Mouse (Mus musculus) kidney, embryonic 16.5 days (tissue): Measurements from ENCODE around the gene Map3k21. TPM values are rescaled to one million over a fixed set of nuclear protein-coding genes. Genes with fewer than 3 reads are reported as not detected.

Experiments
- ATAC-seq: fragments of 200-750 bp; cut with Nextera tagmentation; 2 replicates; pipeline ENCODE4 v1.8.0; 2017; ENCODE audit warnings: moderate TSS enrichment; ENCODE audit not compliant: low FRiP score, low TSS enrichment
- H3K27ac ChIP-seq: fragments of 300-500 bp; sonication (generic); 2 replicates; pipeline ENCODE4 v1.5.1; 2014; ENCODE audit warnings: low read length
- H3K27me3 ChIP-seq: fragments of 300-500 bp; sonication (generic); 2 replicates; pipeline ENCODE4 v1.6.1; 2014; ENCODE audit warnings: low read length, control low read depth, mixed read lengths; ENCODE audit not compliant: insufficient read depth
- H3K36me3 ChIP-seq: fragments of 300-500 bp; sonication (generic); 2 replicates; pipeline ENCODE4 v1.6.1; 2014; ENCODE audit warnings: low read length, control low read depth, mixed read lengths; ENCODE audit not compliant: insufficient read depth
- H3K4me1 ChIP-seq: fragments of 300-500 bp; sonication (generic); 2 replicates; pipeline ENCODE4 v1.6.1; 2014; ENCODE audit warnings: low read length, control low read depth, mixed read lengths; ENCODE audit not compliant: insufficient read depth
- H3K4me2 ChIP-seq: fragments of 300-500 bp; sonication (generic); replicated peaks from 2 replicates; pipeline ENCODE4 v1.6.1; 2014; ENCODE audit warnings: low read depth, low read length
- H3K4me3 ChIP-seq: fragments of 300-500 bp; sonication (generic); 2 replicates; pipeline ENCODE4 v1.5.1; 2014; ENCODE audit warnings: mild to moderate bottlenecking, low read length
- H3K9ac ChIP-seq: fragments of 300-500 bp; sonication (generic); replicated peaks from 2 replicates; pipeline ENCODE4 v1.6.1; 2014; ENCODE audit warnings: low read length
- H3K9me3 ChIP-seq: fragments of 300-500 bp; sonication (generic); 2 replicates; pipeline ENCODE4 v1.6.1; 2016; ENCODE audit warnings: low read length, control low read depth
- WGBS: fragments of 180-500 bp; shearing (Covaris S2); extraction: QIAGEN DNeasy Blood & Tissue Kit; methylation state at CpG from one replicate; pipeline ENCODE4 v1.1.7; 2014; 5-methylcytosine and 5-hydroxymethylcytosine counted together
- polyA plus RNA-seq: library from polyadenylated mRNA; unstranded; fragments of >200 nt; fragmentation: Nextera tagmentation; extraction: Ambion mirVana; gene quantifications from 2 replicates; pipeline ENCODE4 v1.2.1, GENCODE M21; 2015

Map3k21 gene
- polyA plus RNA-seq, 1 experiment from 2014 or later = 3.9 TPM

- WGBS = 60% methylated on average over 9 of the region's 9 CpGs
- H3K9me3 ChIP-seq = no peaks in the 10 kb centered on the region
- no peak overlapping the region for H3K4me2 ChIP-seq
- no peaks in the 10 kb centered on the region for H3K36me3 ChIP-seq
- H3K4me1 ChIP-seq = no peaks in the 10 kb centered on the region
- H3K4me3 ChIP-seq = no peak overlapping the region
- H3K27me3 ChIP-seq = no peaks in the 10 kb centered on the region
- no peak for ATAC-seq
- no peak overlapping the region for H3K27ac ChIP-seq
- H3K9ac ChIP-seq = no peak overlapping the region
Measured at GRCm38 (mm10) chr8:125887549-125887948, 22.7 kb upstream of the Map3k21 start.

GRCm38 (mm10) chr8:125889920-125890319 is 20.3 kb upstream of the Map3k21 start:
- Histone ChIP-seq H3K4me3 (no peak overlapping the region), H3K36me3 (no peaks in the 10 kb centered on the region), H3K27ac (no peak overlapping the region), H3K9ac (no peak overlapping the region), H3K4me2 (no peak overlapping the region), H3K27me3 (no peaks in the 10 kb centered on the region), H3K9me3 (no peaks in the 10 kb centered on the region), H3K4me1 (no peaks in the 10 kb centered on the region)
- 68% methylated on average over 3 of the region's 3 CpGs for WGBS
- no peak for ATAC-seq

- 65% methylated on average over 11 of the region's 11 CpGs for WGBS
- no peak overlapping the region for H3K9ac ChIP-seq
- no peak overlapping the region for H3K27ac ChIP-seq
- H3K36me3 ChIP-seq = no peaks in the 10 kb centered on the region
- H3K4me2 ChIP-seq = no peak overlapping the region
- ATAC-seq = no peak
- H3K4me1 ChIP-seq = peaks cover 11% of the 10 kb centered on the region
- H3K9me3 ChIP-seq = no peaks in the 10 kb centered on the region
- peaks cover 22% of the 10 kb centered on the region for H3K27me3 ChIP-seq
- H3K4me3 ChIP-seq = no peak overlapping the region
Measured at GRCm38 (mm10) chr8:125897388-125897787, 12.9 kb upstream of the Map3k21 start.

- peak; percentile 54 for ATAC-seq
- 5% methylated on average over 43 of the region's 44 CpGs for WGBS
Measured at GRCm38 (mm10) chr8:125897868-125898788, 12.1 kb upstream of the Map3k21 start, which contains the start of gene Pcnx2. Pcnx2 (minus strand) TSS chr8:125898317.

GRCm38 (mm10) chr8:125898899-125899298 is 11.4 kb upstream of the Map3k21 start:
- peaks cover 11% of the 10 kb centered on the region for H3K4me1 ChIP-seq
- no peaks in the 10 kb centered on the region for H3K36me3 ChIP-seq
- H3K9me3 ChIP-seq = no peaks in the 10 kb centered on the region
- H3K4me3 ChIP-seq = no peak overlapping the region
- no peak overlapping the region for H3K9ac ChIP-seq
- H3K27me3 ChIP-seq = peaks cover 22% of the 10 kb centered on the region
- H3K27ac ChIP-seq = no peak overlapping the region
- no peak overlapping the region for H3K4me2 ChIP-seq
- WGBS = 2% methylated on average over 6 of the region's 6 CpGs
- no peak for ATAC-seq

More at GRCm38 (mm10) chr8:125897868-125898788, 12.1 kb upstream of the Map3k21 start, which contains the start of gene Pcnx2:
- H3K4me3 ChIP-seq = peak within 1 kb of the TSS; percentile 29
- H3K9ac ChIP-seq = no peak within 1 kb of the TSS
- no peaks in the 10 kb centered on the region for H3K9me3 ChIP-seq
- peaks cover 11% of the 10 kb centered on the region for H3K4me1 ChIP-seq
- H3K36me3 ChIP-seq = no peaks in the 10 kb centered on the region
- H3K27ac ChIP-seq = no peak within 1 kb of the TSS
- peaks cover 22% of the 10 kb centered on the region for H3K27me3 ChIP-seq
- peak within 1 kb of the TSS; percentile 46 for H3K4me2 ChIP-seq

- 31% methylated on average over 2 of the region's 2 CpGs for WGBS
- no peak overlapping the region for H3K4me3 ChIP-seq
- no peaks in the 10 kb centered on the region for H3K9me3 ChIP-seq
- no peak for ATAC-seq
- H3K4me2 ChIP-seq = no peak overlapping the region
- H3K36me3 ChIP-seq = no peaks in the 10 kb centered on the region
- H3K9ac ChIP-seq = no peak overlapping the region
- H3K4me1 ChIP-seq = peaks cover 11% of the 10 kb centered on the region
- peaks cover 22% of the 10 kb centered on the region for H3K27me3 ChIP-seq
- H3K27ac ChIP-seq = no peak overlapping the region
Measured at GRCm38 (mm10) chr8:125901167-125901566, 9.1 kb upstream of the Map3k21 start.

GRCm38 (mm10) chr8:125902521-125902920 is 7.7 kb upstream of the Map3k21 start:
- no peak overlapping the region for H3K9ac ChIP-seq
- H3K36me3 ChIP-seq = no peaks in the 10 kb centered on the region
- H3K4me2 ChIP-seq = no peak overlapping the region
- peaks cover 13% of the 10 kb centered on the region for H3K27me3 ChIP-seq
- WGBS = 36% methylated on average over 3 of the region's 3 CpGs
- no peaks in the 10 kb centered on the region for H3K9me3 ChIP-seq
- no peak overlapping the region for H3K4me3 ChIP-seq
- no peak overlapping the region for H3K27ac ChIP-seq
- ATAC-seq = no peak
- peaks cover 11% of the 10 kb centered on the region for H3K4me1 ChIP-seq

- H3K4me1 ChIP-seq = no peaks in the 10 kb centered on the region
- ATAC-seq = no peak
- no peaks in the 10 kb centered on the region for H3K9me3 ChIP-seq
- H3K9ac ChIP-seq = no peak overlapping the region
- no peak overlapping the region for H3K4me2 ChIP-seq
- peaks cover 20% of the 10 kb centered on the region for H3K27me3 ChIP-seq
- no peaks in the 10 kb centered on the region for H3K36me3 ChIP-seq
- 72% methylated on average over 2 of the region's 2 CpGs for WGBS
- no peak overlapping the region for H3K4me3 ChIP-seq
- no peak overlapping the region for H3K27ac ChIP-seq
Measured at GRCm38 (mm10) chr8:125905341-125905740, 4.9 kb upstream of the Map3k21 start.

GRCm38 (mm10) chr8:125907311-125907710 is 2.9 kb upstream of the Map3k21 start:
- WGBS = 78% methylated on average over 2 of the region's 2 CpGs

More at GRCm38 (mm10) chr8:125907311-125907710, 2.9 kb upstream of the Map3k21 start:
- Histone ChIP-seq H3K27ac (no peak overlapping the region), H3K4me3 (no peak overlapping the region), H3K4me2 (no peak overlapping the region), H3K4me1 (peaks cover 8% of the 10 kb centered on the region), H3K9me3 (no peaks in the 10 kb centered on the region), H3K9ac (no peak overlapping the region), H3K36me3 (no peaks in the 10 kb centered on the region), H3K27me3 (peaks cover 39% of the 10 kb centered on the region)
- no peak for ATAC-seq
